Mouse (Mus musculus) liver, embryonic 11.5 days (tissue): ENCODE results near the gene Aaed1. TPM values are rescaled to one million over a fixed set of nuclear protein-coding genes. Genes with fewer than 3 reads are reported as not detected.
A peak's percentile ranks its signal among the peaks of the same experiment; 100 is the strongest.

Experiments
- ATAC-seq: fragments of 200-750 bp; cut with Nextera tagmentation; replicated peaks from 2 replicates; pipeline ENCODE4 v1.8.0; 2017; ENCODE audit warnings: moderate number of reproducible peaks, mild to moderate bottlenecking, moderate TSS enrichment, moderate library complexity; ENCODE audit not compliant: low FRiP score
- DNase-seq: peaks from one replicate; pipeline ENCODE4 v3.0.0-alpha.2; 2017; ENCODE audit warnings: low spot score
- H3K27ac ChIP-seq: fragments of 300-500 bp; sonication (generic); 2 replicates; pipeline ENCODE4 v1.5.1; 2014; ENCODE audit warnings: mild to moderate bottlenecking, low read depth, low read length, control low read depth
- H3K27me3 ChIP-seq: fragments of 300-500 bp; sonication (generic); replicated peaks from 2 replicates; pipeline ENCODE4 v1.6.1; 2014; ENCODE audit warnings: low read length, mixed read lengths; ENCODE audit not compliant: control insufficient read depth, insufficient read depth
- H3K36me3 ChIP-seq: fragments of 300-500 bp; sonication (generic); 2 replicates; pipeline ENCODE4 v1.6.1; 2014; ENCODE audit warnings: mild to moderate bottlenecking, low read length, moderate library complexity, mixed read lengths; ENCODE audit not compliant: control insufficient read depth, insufficient read depth
- H3K4me1 ChIP-seq: fragments of 300-500 bp; sonication (generic); replicated peaks from 2 replicates; pipeline ENCODE4 v1.6.1; 2014; ENCODE audit warnings: low read length, mixed read lengths; ENCODE audit not compliant: control insufficient read depth, insufficient read depth
- H3K4me2 ChIP-seq: fragments of 300-500 bp; sonication (generic); 2 replicates; pipeline ENCODE4 v1.6.1; 2014; ENCODE audit warnings: mild to moderate bottlenecking, control low read depth, moderate library complexity
- H3K4me3 ChIP-seq: fragments of 300-500 bp; sonication (generic); 2 replicates; pipeline ENCODE4 v1.5.1; 2014; ENCODE audit warnings: low read depth, low read length, control low read depth
- H3K9ac ChIP-seq: fragments of 300-500 bp; sonication (generic); 2 replicates; pipeline ENCODE4 v1.6.1; 2014; ENCODE audit warnings: low read depth, low read length, control low read depth
- H3K9me3 ChIP-seq: fragments of 300-500 bp; sonication (generic); 2 replicates; pipeline ENCODE4 v1.6.1; 2016; ENCODE audit warnings: low read length, inconsistent platforms, mixed read lengths; ENCODE audit not compliant: control insufficient read depth
- WGBS: fragments of 180-500 bp; shearing (Covaris S2); extraction: QIAGEN DNeasy Blood & Tissue Kit; methylation state at CpG from one replicate; pipeline ENCODE4 v1.1.7; 2014; 5-methylcytosine and 5-hydroxymethylcytosine counted together
- polyA plus RNA-seq: library from polyadenylated mRNA; unstranded; fragments of >200 nt; fragmentation: Nextera tagmentation; extraction: Ambion mirVana; gene quantifications from 2 replicates; pipeline ENCODE4 v1.2.1, GENCODE M21; 2014

Aaed1 gene
- polyA plus RNA-seq, 1 experiment from 2014 or later = 43.0 TPM

GRCm38 (mm10) chr13:64312916-64313289 is 393 bp upstream of the Aaed1 start:
- H3K4me3 ChIP-seq = peak overlapping the region; percentile 56
- no peaks in the 10 kb centered on the region for H3K27me3 ChIP-seq
- peaks cover 28% of the 10 kb centered on the region for H3K4me1 ChIP-seq
- peak overlapping the region; percentile 50 for H3K27ac ChIP-seq
- H3K4me2 ChIP-seq = peak overlapping the region; percentile 73
- H3K36me3 ChIP-seq = no peaks in the 10 kb centered on the region
- WGBS = 0% methylated on average over 2 of the region's 2 CpGs
- H3K9me3 ChIP-seq = no peaks in the 10 kb centered on the region
- ATAC-seq = peak; percentile 49
- H3K9ac ChIP-seq = peak overlapping the region; percentile 74
- no peak for DNase-seq

GRCm38 (mm10) chr13:64311266-64311665 is 1.2 kb downstream of the Aaed1 start:
- no peak for ATAC-seq
- H3K27me3 ChIP-seq = no peaks in the 10 kb centered on the region
- peaks cover 28% of the 10 kb centered on the region for H3K4me1 ChIP-seq
- no peak overlapping the region for H3K9ac ChIP-seq
- no peaks in the 10 kb centered on the region for H3K9me3 ChIP-seq
- no peak overlapping the region; the same call in 1 of the 2 replicates for H3K27ac ChIP-seq
- peaks cover 4% of the 10 kb centered on the region; the same call in 1 of the 2 replicates for H3K36me3 ChIP-seq
- no peak for DNase-seq
- 76% methylated on average over 1 of the region's 1 CpGs for WGBS
- peak overlapping the region; percentile 73 for H3K4me2 ChIP-seq
- peak overlapping the region; percentile 56 for H3K4me3 ChIP-seq

GRCm38 (mm10) chr13:64310585-64310984 is 1.9 kb downstream of the Aaed1 start:
- ATAC-seq (no peak), DNase-seq (no peak)
- Histone ChIP-seq H3K36me3 (peaks cover 4% of the 10 kb centered on the region; the same call in 1 of the 2 replicates), H3K4me2 (peak overlapping the region; percentile 73), H3K9me3 (no peaks in the 10 kb centered on the region), H3K4me3 (no peak overlapping the region), H3K27ac (no peak overlapping the region; the same call in 1 of the 2 replicates), H3K27me3 (no peaks in the 10 kb centered on the region), H3K9ac (no peak overlapping the region; the same call in 1 of the 2 replicates), H3K4me1 (peaks cover 28% of the 10 kb centered on the region)
- WGBS = 48% methylated on average over 6 of the region's 6 CpGs

- H3K36me3 ChIP-seq = peaks cover 4% of the 10 kb centered on the region; the same call in 1 of the 2 replicates
- peaks cover 28% of the 10 kb centered on the region for H3K4me1 ChIP-seq
- peak overlapping the region; percentile 73 for H3K4me2 ChIP-seq
- H3K27me3 ChIP-seq = no peaks in the 10 kb centered on the region
- H3K4me3 ChIP-seq = no peak overlapping the region
- no peak overlapping the region for H3K9ac ChIP-seq
- ATAC-seq = no peak
- no peaks in the 10 kb centered on the region for H3K9me3 ChIP-seq
- H3K27ac ChIP-seq = 0 out of 2 replicates have a peak overlapping the region, but pooled peaks have one; percentile 19
- WGBS = 36% methylated on average over 11 of the region's 11 CpGs
- no peak for DNase-seq
Observed at GRCm38 (mm10) chr13:64309842-64310241, 2.7 kb downstream of the Aaed1 start.

GRCm38 (mm10) chr13:64309036-64309435 is 3.5 kb downstream of the Aaed1 start:
- Histone ChIP-seq H3K27me3 (no peaks in the 10 kb centered on the region), H3K27ac (no peak overlapping the region), H3K9ac (no peak overlapping the region), H3K36me3 (peaks cover 4% of the 10 kb centered on the region; the same call in 1 of the 2 replicates), H3K4me3 (no peak overlapping the region), H3K4me1 (peaks cover 28% of the 10 kb centered on the region), H3K9me3 (no peaks in the 10 kb centered on the region), H3K4me2 (no peak overlapping the region)
- DNase-seq = no peak
- ATAC-seq = no peak
- WGBS = 53% methylated on average over 5 of the region's 5 CpGs

GRCm38 (mm10) chr13:64307508-64307907 is 5.0 kb downstream of the Aaed1 start:
- peaks cover 24% of the 10 kb centered on the region for H3K4me1 ChIP-seq
- H3K27ac ChIP-seq = no peak overlapping the region
- H3K27me3 ChIP-seq = no peaks in the 10 kb centered on the region
- H3K4me2 ChIP-seq = no peak overlapping the region
- DNase-seq = no peak
- 75% methylated on average over 5 of the region's 5 CpGs for WGBS
- no peaks in the 10 kb centered on the region for H3K9me3 ChIP-seq
- ATAC-seq = no peak
- H3K9ac ChIP-seq = no peak overlapping the region
- H3K4me3 ChIP-seq = no peak overlapping the region
- peaks cover 4% of the 10 kb centered on the region; the same call in 1 of the 2 replicates for H3K36me3 ChIP-seq

- Histone ChIP-seq H3K36me3 (peaks cover 4% of the 10 kb centered on the region; the same call in 1 of the 2 replicates), H3K27me3 (no peaks in the 10 kb centered on the region), H3K4me1 (peaks cover 19% of the 10 kb centered on the region), H3K4me3 (no peak overlapping the region), H3K27ac (no peak overlapping the region), H3K9me3 (no peaks in the 10 kb centered on the region), H3K9ac (no peak overlapping the region), H3K4me2 (no peak overlapping the region)
- 73% methylated on average over 3 of the region's 3 CpGs for WGBS
- no peak for DNase-seq
- ATAC-seq = no peak
Observed at GRCm38 (mm10) chr13:64306078-64306477, 6.4 kb downstream of the Aaed1 start.

GRCm38 (mm10) chr13:64299069-64299468 is 13.4 kb downstream of the Aaed1 start:
- Histone ChIP-seq H3K4me2 (no peak overlapping the region), H3K27ac (no peak overlapping the region), H3K36me3 (peaks cover 2% of the 10 kb centered on the region; the same call in 1 of the 2 replicates), H3K4me1 (no peaks in the 10 kb centered on the region), H3K27me3 (no peaks in the 10 kb centered on the region), H3K9ac (no peak overlapping the region), H3K9me3 (no peaks in the 10 kb centered on the region), H3K4me3 (no peak overlapping the region)
- 92% methylated on average over 1 of the region's 1 CpGs for WGBS
- ATAC-seq = no peak
- DNase-seq = no peak

- 63% methylated on average over 4 of the region's 4 CpGs for WGBS
- Histone ChIP-seq H3K27me3 (no peaks in the 10 kb centered on the region), H3K9me3 (peaks cover 4% of the 10 kb centered on the region), H3K36me3 (no peaks in the 10 kb centered on the region), H3K27ac (no peak overlapping the region), H3K9ac (no peak overlapping the region), H3K4me1 (no peaks in the 10 kb centered on the region), H3K4me2 (no peak overlapping the region), H3K4me3 (no peak overlapping the region)
- ATAC-seq = no peak
- no peak for DNase-seq
Observed at GRCm38 (mm10) chr13:64286791-64287190, 25.7 kb downstream of the Aaed1 start.
